Mouse (Mus musculus): ENCODE measurements at regions not wholly inside any gene's neighbourhood (a gene's known extent, or its start where the extent isn't known, plus 50 kb on each side); places are given as distances from the start of the nearest gene placed in this dataset.

DNA sequence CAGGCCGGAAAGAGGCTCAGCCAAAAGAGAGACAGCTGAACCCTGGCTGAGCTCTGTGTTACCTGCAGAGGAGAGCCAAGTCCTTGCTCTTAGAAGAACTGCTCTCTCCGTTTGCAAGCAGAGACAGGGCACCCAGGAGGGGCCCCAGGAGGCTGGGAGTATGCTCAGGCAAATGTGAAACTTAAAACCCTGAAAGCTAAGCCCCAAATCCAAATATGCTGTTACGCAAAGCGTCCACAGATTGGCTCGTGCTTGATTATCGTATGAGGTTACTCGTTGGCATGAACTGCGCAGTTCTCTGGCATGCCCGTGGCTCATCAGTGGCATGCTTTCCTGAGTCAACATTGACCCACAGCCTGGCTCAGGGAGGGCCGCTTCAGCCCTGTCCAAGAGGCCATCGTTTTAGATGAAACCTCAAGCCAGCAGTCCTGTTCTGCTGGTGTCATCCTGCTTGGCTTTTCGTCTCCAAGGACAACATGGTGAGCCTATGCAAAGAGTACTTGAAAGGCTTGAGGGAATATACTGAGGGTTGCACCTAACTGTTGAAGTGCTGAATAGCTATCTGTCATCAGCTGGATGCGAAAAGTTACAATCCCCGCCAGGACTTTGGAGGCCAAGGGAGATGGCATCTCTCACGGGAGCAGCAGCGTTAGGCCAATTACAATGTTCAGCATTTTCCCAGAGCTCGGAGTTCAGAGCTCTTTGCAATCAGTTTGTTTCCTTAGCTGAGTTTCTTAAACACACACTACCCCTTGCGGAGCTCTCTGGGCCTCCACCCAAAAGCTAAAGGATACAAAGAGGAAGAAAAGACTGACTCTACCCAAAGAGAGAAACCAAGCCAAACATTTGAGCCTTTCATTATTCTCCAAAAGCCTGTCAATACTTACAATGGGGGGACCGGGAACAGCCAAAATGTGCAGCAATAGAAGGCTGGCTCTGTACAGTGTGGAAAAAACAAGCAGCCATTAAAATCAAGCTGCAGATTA lies 120.8 kb upstream of the Smim15 start:
- DNase-seq (ENCODE audit: low read depth, low spot score), result no peak
- 0 out of 4 replicates have a peak, but pooled peaks cover 0 to 3% of the 10 kb centered on the region in 2 experiments for H3K4me1 ChIP-seq (ENCODE audit: control insufficient read depth in 1 of 2, insufficient read depth in 2 of 2, low read length in 2 of 2)
- no peak overlapping the region for H3K27ac ChIP-seq (ENCODE audit: control insufficient read depth, low read depth, low read length)
- no peaks in the 10 kb centered on the region for H3K9me3 ChIP-seq (replicated peaks; ENCODE audit: insufficient read depth, low read length)
- TF ChIP-seq KAT2A (conservative IDR thresholded peaks at IDR 0.05; ENCODE audit: low read depth, low read length), result no peak
- no peak for TF ChIP-seq E2F4 (IDR thresholded peaks at IDR 0.05; ENCODE audit: borderline replicate concordance, low read depth, low read length)
- TF ChIP-seq TCF12 (IDR thresholded peaks at IDR 0.05; ENCODE audit: low read depth, low read length), result no peak
- no peak overlapping the region for H3K9ac ChIP-seq (ENCODE audit: control insufficient read depth, low read depth, low read length, poor library complexity, severe bottlenecking)
- peaks cover 0 to 5% of the 10 kb centered on the region in 2 experiments; a peak in 1 of 4 replicates for H3K36me3 ChIP-seq (ENCODE audit: control insufficient read depth in 1 of 2, insufficient read depth in 2 of 2, low read length in 2 of 2)
- H3K27me3 ChIP-seq (ENCODE audit: control insufficient read depth in 1 of 2, insufficient read depth in 2 of 2, low read length in 2 of 2), result no peaks in the 10 kb centered on the region; a peak in 1 of 4 replicates
- H3K4me3 ChIP-seq (ENCODE audit: control insufficient read depth in 1 of 2, insufficient read depth in 1 of 2, low read depth in 2 of 2, low read length in 2 of 2), result no peak overlapping the region
- no peaks in the 10 kb centered on the region for H3K79me2 ChIP-seq (ENCODE audit: control insufficient read depth, insufficient read depth, low read length, poor library complexity)

DNA sequence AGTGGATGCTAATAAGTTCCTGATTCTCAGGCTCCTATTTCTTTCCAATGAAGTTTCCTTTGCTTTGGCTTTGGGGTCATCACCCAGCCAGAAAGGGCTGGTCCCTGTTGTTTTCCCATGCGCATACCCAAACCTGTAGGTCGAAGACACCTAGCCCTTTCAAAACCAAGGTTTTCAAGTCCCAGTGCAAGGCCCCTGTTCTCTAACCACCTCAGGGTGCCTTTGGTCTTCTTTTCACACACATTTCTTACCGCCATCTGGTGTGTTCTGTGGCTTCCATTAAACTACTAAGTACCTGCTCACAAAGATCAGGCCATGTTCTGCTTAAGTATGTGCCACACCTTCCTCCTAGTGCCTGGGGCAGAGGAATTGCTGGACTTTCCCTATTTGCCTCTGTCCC lies 124.8 kb upstream of the Smim15 start:
- no peaks in the 10 kb centered on the region for H3K79me2 ChIP-seq (ENCODE audit: control insufficient read depth, insufficient read depth, low read length, poor library complexity)
- no peaks in the 10 kb centered on the region for H3K9me3 ChIP-seq (replicated peaks; ENCODE audit: insufficient read depth, low read length)
- H3K27me3 ChIP-seq (ENCODE audit: control insufficient read depth in 1 of 2, insufficient read depth in 2 of 2, low read length in 2 of 2), result peaks cover 1 to 4% of the 10 kb centered on the region in 2 experiments
- DNase-seq (ENCODE audit: low read depth, low spot score), result no peak
- H3K9ac ChIP-seq (ENCODE audit: control insufficient read depth, low read depth, low read length, poor library complexity, severe bottlenecking), result no peak overlapping the region
- 0 out of 4 replicates have a peak, but pooled peaks cover 0 to 3% of the 10 kb centered on the region in 2 experiments for H3K4me1 ChIP-seq (ENCODE audit: control insufficient read depth in 1 of 2, insufficient read depth in 2 of 2, low read length in 2 of 2)
- no peak for TF ChIP-seq UBTF (IDR thresholded peaks at IDR 0.05; ENCODE audit: borderline replicate concordance, insufficient read depth, low read depth, low read length)
- no peak for TF ChIP-seq E2F4 (IDR thresholded peaks at IDR 0.05; ENCODE audit: borderline replicate concordance, low read depth, low read length)
- no peak for TF ChIP-seq POLR2A (IDR thresholded peaks at IDR 0.05; ENCODE audit: control insufficient read depth in 1 of 2, insufficient read depth in 1 of 2, low read depth in 1 of 2, low read length in 2 of 2, poor library complexity in 1 of 2)
- TF ChIP-seq MYC (IDR thresholded peaks at IDR 0.05; ENCODE audit: low read depth, low read length), result no peak
- TF ChIP-seq JUND (IDR thresholded peaks at IDR 0.05; ENCODE audit: low read depth, low read length), result no peak
- TF ChIP-seq HCFC1 (IDR thresholded peaks at IDR 0.05; ENCODE audit: low read depth, low read length), result no peak
- TF ChIP-seq BHLHE40 (IDR thresholded peaks at IDR 0.05; ENCODE audit: borderline replicate concordance, low read depth, low read length), result no peak
- TF ChIP-seq SIN3A (IDR thresholded peaks at IDR 0.05; ENCODE audit: low read length), result no peak
- H3K36me3 ChIP-seq (ENCODE audit: control insufficient read depth in 1 of 2, insufficient read depth in 2 of 2, low read length in 2 of 2), result peaks cover 0 to 5% of the 10 kb centered on the region in 2 experiments; a peak in 1 of 4 replicates
- no peak overlapping the region for H3K4me3 ChIP-seq (ENCODE audit: control insufficient read depth in 1 of 2, insufficient read depth in 1 of 2, low read depth in 2 of 2, low read length in 2 of 2)
- no peak overlapping the region for H3K27ac ChIP-seq (ENCODE audit: control insufficient read depth, low read depth, low read length)

DNA sequence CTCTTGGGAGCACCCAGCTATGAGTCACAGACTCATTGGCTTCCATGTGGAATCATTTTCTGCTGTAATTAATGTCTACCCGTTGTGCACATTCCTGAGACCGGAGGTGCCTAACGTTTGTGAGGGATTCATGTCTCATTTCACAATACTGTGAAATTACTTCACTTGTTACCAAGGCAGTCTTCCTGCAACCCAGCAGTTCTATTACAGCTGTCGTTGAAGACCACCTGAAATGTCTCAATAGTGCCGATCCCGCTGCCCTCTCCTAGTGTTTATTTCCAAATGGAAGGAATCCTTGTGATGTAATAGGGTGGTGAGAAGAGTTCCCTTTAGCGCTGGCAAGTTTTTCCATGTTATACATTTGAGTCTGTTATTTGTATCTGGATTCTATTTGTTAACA lies 125.8 kb upstream of the Smim15 start:
- H3K79me2 ChIP-seq (ENCODE audit: control insufficient read depth, insufficient read depth, low read length, poor library complexity), result no peaks in the 10 kb centered on the region
- H3K9me3 ChIP-seq (replicated peaks; ENCODE audit: insufficient read depth, low read length), result no peaks in the 10 kb centered on the region
- peaks cover 6 to 7% of the 10 kb centered on the region in 2 experiments for H3K27me3 ChIP-seq (ENCODE audit: control insufficient read depth in 1 of 2, insufficient read depth in 2 of 2, low read length in 2 of 2)
- no peak overlapping the region for H3K9ac ChIP-seq (ENCODE audit: control insufficient read depth, low read depth, low read length, poor library complexity, severe bottlenecking)
- DNase-seq (ENCODE audit: low read depth, low spot score), result no peak
- H3K4me1 ChIP-seq (ENCODE audit: control insufficient read depth in 1 of 2, insufficient read depth in 2 of 2, low read length in 2 of 2), result 0 out of 4 replicates have a peak, but pooled peaks cover 0 to 3% of the 10 kb centered on the region in 2 experiments
- no peak overlapping the region for H3K27ac ChIP-seq (ENCODE audit: control insufficient read depth, low read depth, low read length)
- peaks cover 0 to 5% of the 10 kb centered on the region in 2 experiments; a peak in 1 of 4 replicates for H3K36me3 ChIP-seq (ENCODE audit: control insufficient read depth in 1 of 2, insufficient read depth in 2 of 2, low read length in 2 of 2)
- no peak overlapping the region for H3K4me3 ChIP-seq (ENCODE audit: control insufficient read depth in 1 of 2, insufficient read depth in 1 of 2, low read depth in 2 of 2, low read length in 2 of 2)
- no peak for TF ChIP-seq KAT2A (conservative IDR thresholded peaks at IDR 0.05; ENCODE audit: low read depth, low read length)
- no peak for TF ChIP-seq NRF1 (IDR thresholded peaks at IDR 0.05; ENCODE audit: insufficient read depth, low read depth, low read length, poor library complexity, severe bottlenecking)
- TF ChIP-seq ZC3H11A (IDR thresholded peaks at IDR 0.05; ENCODE audit: low read depth, low read length), result no peak
- TF ChIP-seq NELFE (IDR thresholded peaks at IDR 0.05; ENCODE audit: low read depth, low read length), result no peak
- no peak for TF ChIP-seq MYC (IDR thresholded peaks at IDR 0.05; ENCODE audit: low read depth, low read length)
- no peak for TF ChIP-seq GABPA (IDR thresholded peaks at IDR 0.05; ENCODE audit: low read depth, low read length)
- TF ChIP-seq POLR2A (IDR thresholded peaks at IDR 0.05; ENCODE audit: control insufficient read depth in 1 of 2, insufficient read depth in 1 of 2, low read depth in 1 of 2, low read length in 2 of 2, poor library complexity in 1 of 2), result no peak
- TF ChIP-seq GATA1 (IDR thresholded peaks at IDR 0.05; ENCODE audit: low read depth, low read length), result no peak
